17 mouse cellular contexts compared by ENCODE assay signal in the genomic region with DNA sequence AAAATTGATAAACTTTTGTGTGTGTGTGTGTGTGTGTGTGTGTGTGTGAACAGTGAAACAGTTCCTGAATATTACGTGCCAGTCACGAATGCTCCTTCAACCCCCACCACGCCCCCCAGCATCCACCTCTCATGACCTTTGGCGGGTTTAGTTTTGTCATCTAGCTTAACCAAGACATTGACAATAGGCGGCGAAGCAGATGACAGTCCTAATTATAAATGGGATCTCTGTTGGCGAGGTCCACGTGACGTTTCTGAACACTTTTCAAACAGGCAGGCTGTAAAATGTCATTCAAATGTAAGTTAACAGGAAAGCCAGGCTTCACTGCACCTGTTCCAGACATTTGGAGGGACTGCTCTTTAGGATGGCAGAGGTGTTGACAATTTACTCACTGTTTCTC.
"Had no signal": no experiment of that assay in that cellular context is flagged by ENCODE, and none has a peak within 500 bp of the region (broad histone marks: within the 10 kb centered on the region; RNA-seq: fewer than 3 reads in every experiment).

No protein-coding gene starts in this region.

- H3K4me2 ChIP-seq: limb, embryonic 13.5 days; liver, embryonic 12.5 days; liver, embryonic 15.5 days; lung, embryonic 15.5 days; midbrain, embryonic 13.5 days had no signal

- DNase-seq: kidney, adult 9 months; kidney, postnatal 14 days; kidney, postnatal 4 days; liver; lung, adult 18-20 months; lung, postnatal 10 days; lung, postnatal 36 days; thymus, adult 18-20 months; thymus, postnatal 36 days had no signal

- H3K27me3 ChIP-seq: limb, embryonic 13.5 days; liver, embryonic 12.5 days; liver, embryonic 15.5 days; lung, embryonic 15.5 days; midbrain, embryonic 13.5 days had no signal

- H3K9me3 ChIP-seq: limb, embryonic 10.5 days; limb, embryonic 13.5 days; liver, embryonic 12.5 days; liver, embryonic 15.5 days; lung, embryonic 15.5 days; midbrain, embryonic 10.5 days; midbrain, embryonic 13.5 days had no signal

- ATAC-seq: liver, embryonic 12.5 days; midbrain, embryonic 13.5 days had no signal

- H3K9ac ChIP-seq: limb, embryonic 13.5 days; liver, embryonic 12.5 days; liver, embryonic 15.5 days; lung, embryonic 15.5 days; midbrain, embryonic 13.5 days had no signal

- H3K27ac ChIP-seq: limb, embryonic 10.5 days; limb, embryonic 13.5 days; liver, embryonic 12.5 days; liver, embryonic 15.5 days; lung, embryonic 15.5 days; midbrain, embryonic 10.5 days; midbrain, embryonic 13.5 days had no signal

- H3K36me3 ChIP-seq: liver, embryonic 12.5 days; liver, embryonic 15.5 days; lung, embryonic 15.5 days; midbrain, embryonic 10.5 days; midbrain, embryonic 13.5 days had no signal

- H3K4me3 ChIP-seq: limb, embryonic 10.5 days; limb, embryonic 13.5 days; liver, embryonic 12.5 days; liver, embryonic 15.5 days; lung, embryonic 15.5 days; megakaryocyte, embryonic 14.5 days; midbrain, embryonic 10.5 days; midbrain, embryonic 13.5 days had no signal
